ENCODE assay signal across 8 mouse cellular contexts in genomic region chr11:95126272-95127245, GRCm38 (mm10). TPM values are rescaled to one million over a fixed set of nuclear protein-coding genes. Genes with fewer than 3 reads are reported as not detected.
DNase-seq lines count a peak whose midpoint lies in the region; ATAC-seq and TF ChIP-seq lines count a peak whose summit lies in the region.

No protein-coding gene starts in this region.

- intact Hi-C loops in heart, postnatal 25 days (cut with DNase I), result no loop called here

- H3K4me2 ChIP-seq in embryonic facial prominence, embryonic 15.5 days (replicated peaks), result peak overlapping the region; percentile 44
- peak overlapping the region; percentile 39 for H3K4me2 ChIP-seq in limb, embryonic 14.5 days (replicated peaks; ENCODE audit: low read depth, low read length, severe bottlenecking)

- no peaks in the 10 kb centered on the region for H3K36me3 ChIP-seq in heart, embryonic 10.5 days
- H3K36me3 ChIP-seq in embryonic facial prominence, embryonic 15.5 days, result no peaks in the 10 kb centered on the region
- H3K36me3 ChIP-seq in limb, embryonic 14.5 days (ENCODE audit: control insufficient read depth, insufficient read depth, low read length), result no peaks in the 10 kb centered on the region

- peak; percentile 53 for ATAC-seq in embryonic facial prominence, embryonic 15.5 days (ENCODE audit: insufficient number of reproducible peaks, low FRiP score, low TSS enrichment, low read depth)
- ATAC-seq in limb, embryonic 14.5 days (ENCODE audit: low FRiP score, low read depth), result peak; percentile 48

- peak overlapping the region; percentile 59; the same call in 1 of the 2 replicates for H3K27ac ChIP-seq in heart, embryonic 10.5 days
- H3K27ac ChIP-seq in embryonic facial prominence, embryonic 15.5 days (replicated peaks), result peak overlapping the region; percentile 63
- H3K27ac ChIP-seq in limb, embryonic 14.5 days (replicated peaks; ENCODE audit: low read depth, low read length), result no peak overlapping the region

- WGBS in heart, embryonic 10.5 days, result 2% methylated on average over 20 of the region's 20 CpGs
- 2% methylated on average over 20 of the region's 20 CpGs for WGBS in embryonic facial prominence, embryonic 15.5 days
- 2% methylated on average over 17 of the region's 20 CpGs for WGBS in limb, embryonic 14.5 days

- H3K4me1 ChIP-seq in heart, embryonic 10.5 days, result peaks cover 27% of the 10 kb centered on the region
- H3K4me1 ChIP-seq in embryonic facial prominence, embryonic 15.5 days, result peaks cover 49% of the 10 kb centered on the region
- H3K4me1 ChIP-seq in limb, embryonic 14.5 days (ENCODE audit: control insufficient read depth, insufficient read depth, low read length), result peaks cover 8% of the 10 kb centered on the region

- no peak for TF ChIP-seq POLR2A in limb, embryonic 14.5 days (IDR thresholded peaks at IDR 0.05; ENCODE audit: borderline replicate concordance, extremely low read depth, insufficient read depth, insufficient read length)

- DNase-seq in heart, embryonic 10.5 days (ENCODE audit: low spot score), result no peak
- DNase-seq in heart, postnatal 25 days (ENCODE audit: low spot score), result no peak
- peak; percentile 15 for DNase-seq in A20 (ENCODE audit: low read depth, low spot score)
- peak; percentile 64 for DNase-seq in limb, embryonic 14.5 days (ENCODE audit: low spot score)
- DNase-seq in retina, postnatal 7 days (ENCODE audit: low read depth, low spot score), result peak; percentile 49
- DNase-seq in left cerebral cortex, adult 8-10 months (ENCODE audit: low spot score in 2 of 2), result no peak
- no peak for DNase-seq in cerebellum, adult 9-10 months

- H3K27me3 ChIP-seq in heart, embryonic 10.5 days (ENCODE audit: insufficient read depth, poor library complexity, severe bottlenecking), result peaks cover 90% of the 10 kb centered on the region
- peaks cover 36% of the 10 kb centered on the region for H3K27me3 ChIP-seq in embryonic facial prominence, embryonic 15.5 days
- H3K27me3 ChIP-seq in limb, embryonic 14.5 days (ENCODE audit: control insufficient read depth, insufficient read depth, low read length), result peaks cover 26% of the 10 kb centered on the region

- H3K9me3 ChIP-seq in heart, embryonic 10.5 days, result no peaks in the 10 kb centered on the region
- no peaks in the 10 kb centered on the region for H3K9me3 ChIP-seq in embryonic facial prominence, embryonic 15.5 days (replicated peaks)
- H3K9me3 ChIP-seq in limb, embryonic 14.5 days (ENCODE audit: control insufficient read depth, low read length), result no peaks in the 10 kb centered on the region

- peak overlapping the region; percentile 35 for H3K4me3 ChIP-seq in heart, embryonic 10.5 days
- peak overlapping the region; percentile 11; the same call in 1 of the 2 replicates for H3K4me3 ChIP-seq in embryonic facial prominence, embryonic 15.5 days (replicated peaks)
- H3K4me3 ChIP-seq in limb, embryonic 14.5 days (replicated peaks; ENCODE audit: low read length), result 0 out of 2 replicates have a peak overlapping the region, but pooled peaks have one; percentile 5

- no peak overlapping the region for H3K9ac ChIP-seq in embryonic facial prominence, embryonic 15.5 days
- H3K9ac ChIP-seq in limb, embryonic 14.5 days (ENCODE audit: low read depth, low read length, severe bottlenecking), result peak overlapping the region; percentile 9; the same call in 1 of the 2 replicates

RNA-seq across cellular contexts. Expression of gene Dlx3, which starts 6.6 kb away (rescaled TPM):
- polyA plus RNA-seq in heart, embryonic 10.5 days (2016; fragmentation: Nextera tagmentation; extraction: Ambion mirVana), result 3.2 and 5.9 TPM in 2 replicates
- total RNA-seq in heart, postnatal 25 days (2021), result not detected
- 35.6 and 36.6 TPM in 2 replicates for polyA plus RNA-seq in embryonic facial prominence, embryonic 15.5 days (2015; fragmentation: Nextera tagmentation; extraction: Ambion mirVana)
- 8.3 and 8.6 TPM in 2 replicates for polyA plus RNA-seq in limb, embryonic 14.5 days (2012; rRNA removed)
- polyA plus RNA-seq in limb, embryonic 14.5 days (2014; fragmentation: Nextera tagmentation; extraction: Ambion mirVana), result 14.3 and 16.3 TPM in 2 replicates
- under 1 TPM in 1 of 4 experiments, not detected in 3; 0.14 TPM for total RNA-seq in left cerebral cortex, adult 8-10 months (2022)

RNA-seq across cellular contexts. Expression of gene Dlx4, which starts 19.5 kb away (rescaled TPM):
- 0.43 and 1.2 TPM in 2 replicates for polyA plus RNA-seq in heart, embryonic 10.5 days (2016; fragmentation: Nextera tagmentation; extraction: Ambion mirVana)
- under 1 TPM in 1 of 2 experiments, not detected in 1; 0.11 TPM for total RNA-seq in heart, postnatal 25 days (2021)
- polyA plus RNA-seq in embryonic facial prominence, embryonic 15.5 days (2015; fragmentation: Nextera tagmentation; extraction: Ambion mirVana), result 5.7 and 6.5 TPM in 2 replicates
- polyA plus RNA-seq in limb, embryonic 14.5 days (2012; rRNA removed), result 2.0 and 2.4 TPM in 2 replicates
- 3.3 and 3.4 TPM in 2 replicates for polyA plus RNA-seq in limb, embryonic 14.5 days (2014; fragmentation: Nextera tagmentation; extraction: Ambion mirVana)
- total RNA-seq in left cerebral cortex, adult 8-10 months (2022), result under 1 TPM in 3 of 4 experiments, not detected in 1; 0.15 to 0.40 (median 0.33) TPM

RNA-seq across cellular contexts. Expression of gene Itga3, which starts 50.0 kb away (rescaled TPM):
- polyA plus RNA-seq in heart, embryonic 10.5 days (2016; fragmentation: Nextera tagmentation; extraction: Ambion mirVana), result 11.5 and 13.8 TPM in 2 replicates
- total RNA-seq in heart, postnatal 25 days (2021), result 10 to 100 TPM; 10.8 to 11.7 TPM
- 9.5 and 11.3 TPM in 2 replicates for polyA plus RNA-seq in embryonic facial prominence, embryonic 15.5 days (2015; fragmentation: Nextera tagmentation; extraction: Ambion mirVana)
- 12.7 and 14.3 TPM in 2 replicates for polyA plus RNA-seq in limb, embryonic 14.5 days (2012; rRNA removed)
- polyA plus RNA-seq in limb, embryonic 14.5 days (2014; fragmentation: Nextera tagmentation; extraction: Ambion mirVana), result 8.6 and 10.0 TPM in 2 replicates
- total RNA-seq in left cerebral cortex, adult 8-10 months (2022), result 10 to 100 TPM; 15.9 to 22.5 (median 19.6) TPM

Comparison
In these comparisons a context has a peak if more than half of its experiments do, and no peak if none do; other contexts are left out.
1. DNase-seq: peak in A20 (single experiment), limb, embryonic 14.5 days (single experiment) and retina, postnatal 7 days (single experiment); none in heart, embryonic 10.5 days (single experiment), heart, postnatal 25 days (single experiment), left cerebral cortex, adult 8-10 months (0 of 2) and cerebellum, adult 9-10 months (single experiment).
2. Peak in every context shown above with its lines, with median percentiles within 50 percentile points of each other: H3K4me3 ChIP-seq.